Mouse (Mus musculus): ENCODE results near the gene Rasl10a. TPM values are rescaled to one million over a fixed set of nuclear protein-coding genes. Genes with fewer than 3 reads are reported as not detected.

The Rasl10a gene
- polyA plus RNA-seq, 1 experiment from 2014 or later: 0.84 TPM

- H3K4me3 ChIP-seq: no peak overlapping the region
- WGBS: 91% methylated on average over 4 of the region's 4 CpGs
- no peak overlapping the region for H3K27ac ChIP-seq
- no peaks in the 10 kb centered on the region for H3K27me3 ChIP-seq (ENCODE audit: insufficient read depth, poor library complexity, severe bottlenecking)
- H3K36me3 ChIP-seq: peaks cover 100% of the 10 kb centered on the region
- no peaks in the 10 kb centered on the region for H3K9me3 ChIP-seq
- no peaks in the 10 kb centered on the region for H3K4me1 ChIP-seq (replicated peaks)
- DNase-seq (ENCODE audit: low spot score): no peak
These were observed 22.5 kb upstream of the Rasl10a start for GRCm38 (mm10) chr11:5035421-5035820.

- Histone ChIP-seq H3K36me3 (peaks cover 100% of the 10 kb centered on the region), H3K9me3 (no peaks in the 10 kb centered on the region), H3K4me3 (no peak overlapping the region), H3K27ac (no peak overlapping the region), H3K27me3 (ENCODE audit: insufficient read depth, poor library complexity, severe bottlenecking) (no peaks in the 10 kb centered on the region), H3K4me1 (replicated peaks) (0 out of 2 replicates have a peak, but pooled peaks cover 3% of the 10 kb centered on the region)
- WGBS: 88% methylated on average over 8 of the region's 8 CpGs
- DNase-seq (ENCODE audit: low spot score): no peak
These were observed 20.6 kb upstream of the Rasl10a start for GRCm38 (mm10) chr11:5037146-5037854.

GRCm38 (mm10) chr11:5040585-5040984 lies 17.3 kb upstream of the Rasl10a start:
- Histone ChIP-seq H3K36me3 (peaks cover 78% of the 10 kb centered on the region), H3K9me3 (no peaks in the 10 kb centered on the region), H3K27me3 (ENCODE audit: insufficient read depth, poor library complexity, severe bottlenecking) (no peaks in the 10 kb centered on the region), H3K4me1 (replicated peaks) (0 out of 2 replicates have a peak, but pooled peaks cover 3% of the 10 kb centered on the region), H3K4me3 (no peak overlapping the region), H3K27ac (no peak overlapping the region)
- DNase-seq (ENCODE audit: low spot score): no peak
- 94% methylated on average over 5 of the region's 5 CpGs for WGBS

GRCm38 (mm10) chr11:5041144-5041780 lies 16.7 kb upstream of the Rasl10a start:
- Histone ChIP-seq H3K4me3 (no peak overlapping the region), H3K4me1 (replicated peaks) (0 out of 2 replicates have a peak, but pooled peaks cover 3% of the 10 kb centered on the region), H3K9me3 (no peaks in the 10 kb centered on the region), H3K36me3 (peaks cover 71% of the 10 kb centered on the region), H3K27ac (no peak overlapping the region), H3K27me3 (ENCODE audit: insufficient read depth, poor library complexity, severe bottlenecking) (no peaks in the 10 kb centered on the region)
- 79% methylated on average over 18 of the region's 18 CpGs for WGBS
- no peak for DNase-seq (ENCODE audit: low spot score)

GRCm38 (mm10) chr11:5042645-5043381 lies 15.1 kb upstream of the Rasl10a start:
- Histone ChIP-seq H3K4me3 (no peak overlapping the region), H3K36me3 (peaks cover 55% of the 10 kb centered on the region), H3K27me3 (ENCODE audit: insufficient read depth, poor library complexity, severe bottlenecking) (no peaks in the 10 kb centered on the region), H3K27ac (no peak overlapping the region), H3K4me1 (replicated peaks) (0 out of 2 replicates have a peak, but pooled peaks cover 3% of the 10 kb centered on the region), H3K9me3 (no peaks in the 10 kb centered on the region)
- DNase-seq (ENCODE audit: low spot score): no peak
- WGBS: 93% methylated on average over 8 of the region's 8 CpGs

DNA sequence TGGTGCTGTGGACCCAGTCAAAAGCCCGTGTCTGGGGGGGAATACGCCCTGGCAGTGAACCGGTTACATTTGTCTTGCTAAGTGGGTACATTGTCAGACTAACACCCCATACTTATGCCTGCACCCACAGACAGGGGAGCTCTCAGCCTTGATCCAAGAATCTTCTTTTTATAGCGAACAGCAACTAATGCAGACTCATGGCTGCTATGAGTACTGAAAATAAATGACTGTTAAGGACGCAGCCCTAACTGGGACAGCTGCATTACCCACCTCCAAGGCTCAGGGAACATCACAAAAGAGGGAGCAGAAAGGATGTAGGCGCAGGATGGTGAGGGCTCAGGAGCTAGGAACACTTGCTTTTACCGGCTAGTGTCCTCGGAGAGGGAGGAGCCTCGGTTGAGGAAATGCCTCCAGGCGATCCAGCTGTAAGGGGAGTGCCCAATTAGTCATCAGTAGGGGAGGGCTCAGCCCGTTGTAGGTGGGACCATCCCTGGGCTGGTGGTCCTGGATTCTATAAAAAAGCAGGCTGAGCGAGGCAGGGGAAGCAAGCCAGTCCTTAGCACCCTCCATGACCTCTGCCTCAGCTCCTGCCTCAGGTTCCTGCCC lies 11.5 kb upstream of the Rasl10a start:
- Histone ChIP-seq H3K9me3 (no peaks in the 10 kb centered on the region), H3K27ac (no peak overlapping the region), H3K27me3 (ENCODE audit: insufficient read depth, poor library complexity, severe bottlenecking) (0 out of 2 replicates have a peak, but pooled peaks cover 6% of the 10 kb centered on the region), H3K36me3 (peaks cover 19% of the 10 kb centered on the region), H3K4me3 (no peak overlapping the region), H3K4me1 (replicated peaks) (0 out of 2 replicates have a peak, but pooled peaks cover 3% of the 10 kb centered on the region)
- WGBS: 53% methylated on average over 12 of the region's 12 CpGs
- no peak for DNase-seq (ENCODE audit: low spot score)

DNA sequence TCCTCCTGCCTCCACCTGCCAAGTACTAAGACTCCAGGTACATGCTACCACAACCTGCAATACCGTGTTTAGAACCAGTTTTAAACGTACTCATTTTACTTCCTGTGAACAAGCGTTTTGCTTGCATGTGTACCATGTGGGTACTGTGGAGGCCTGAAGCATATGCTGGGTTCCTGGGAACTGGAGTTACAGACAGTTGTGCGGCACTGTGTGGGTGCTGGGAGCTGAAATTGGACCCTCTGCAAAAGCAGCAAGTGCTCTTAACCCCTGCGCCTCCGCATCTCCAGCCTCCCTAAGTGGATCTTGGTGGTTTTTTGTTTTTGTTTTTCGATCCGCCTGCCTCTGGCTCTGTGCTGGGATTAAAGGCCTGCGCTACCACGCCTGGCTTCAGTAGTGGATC lies 6.3 kb upstream of the Rasl10a start:
- no peak overlapping the region for H3K4me3 ChIP-seq
- 77% methylated on average over 10 of the region's 10 CpGs for WGBS

GRCm38 (mm10) chr11:5052200-5052854 lies 5.6 kb upstream of the Rasl10a start:
- 76% methylated on average over 10 of the region's 10 CpGs for WGBS
- no peak for DNase-seq (ENCODE audit: low spot score)

More for the DNA sequence above, 6.3 kb upstream of the Rasl10a start:
- DNase-seq (ENCODE audit: low spot score): no peak
- Histone ChIP-seq H3K9me3 (no peaks in the 10 kb centered on the region), H3K27me3 (ENCODE audit: insufficient read depth, poor library complexity, severe bottlenecking) (peaks cover 26% of the 10 kb centered on the region), H3K4me1 (replicated peaks) (peaks cover 13% of the 10 kb centered on the region), H3K27ac (no peak overlapping the region), H3K36me3 (no peaks in the 10 kb centered on the region)

GRCm38 (mm10) chr11:5054151-5054550 lies 3.8 kb upstream of the Rasl10a start:
- Histone ChIP-seq H3K36me3 (no peaks in the 10 kb centered on the region), H3K4me3 (no peak overlapping the region), H3K4me1 (replicated peaks) (peaks cover 37% of the 10 kb centered on the region), H3K27ac (no peak overlapping the region), H3K27me3 (ENCODE audit: insufficient read depth, poor library complexity, severe bottlenecking) (peaks cover 51% of the 10 kb centered on the region), H3K9me3 (no peaks in the 10 kb centered on the region)
- 88% methylated on average over 14 of the region's 14 CpGs for WGBS
- DNase-seq (ENCODE audit: low spot score): no peak

More at GRCm38 (mm10) chr11:5052200-5052854, 5.6 kb upstream of the Rasl10a start:
- H3K4me1 ChIP-seq (replicated peaks): peaks cover 20% of the 10 kb centered on the region
- H3K27me3 ChIP-seq (ENCODE audit: insufficient read depth, poor library complexity, severe bottlenecking): peaks cover 33% of the 10 kb centered on the region
- H3K36me3 ChIP-seq: no peaks in the 10 kb centered on the region
- no peaks in the 10 kb centered on the region for H3K9me3 ChIP-seq
- H3K27ac ChIP-seq: no peak overlapping the region
- no peak overlapping the region for H3K4me3 ChIP-seq

GRCm38 (mm10) chr11:5054874-5055273 lies 3.1 kb upstream of the Rasl10a start:
- no peak overlapping the region for H3K27ac ChIP-seq
- H3K36me3 ChIP-seq: no peaks in the 10 kb centered on the region
- no peaks in the 10 kb centered on the region for H3K9me3 ChIP-seq
- H3K4me1 ChIP-seq (replicated peaks): peaks cover 44% of the 10 kb centered on the region
- peaks cover 55% of the 10 kb centered on the region for H3K27me3 ChIP-seq (ENCODE audit: insufficient read depth, poor library complexity, severe bottlenecking)
- no peak overlapping the region for H3K4me3 ChIP-seq
- WGBS: 69% methylated on average over 6 of the region's 6 CpGs
- DNase-seq (ENCODE audit: low spot score): no peak

- Histone ChIP-seq H3K4me1 (replicated peaks) (peaks cover 53% of the 10 kb centered on the region), H3K9me3 (no peaks in the 10 kb centered on the region), H3K4me3 (0 out of 2 replicates have a peak overlapping the region, but pooled peaks have one; percentile 18), H3K27me3 (ENCODE audit: insufficient read depth, poor library complexity, severe bottlenecking) (peaks cover 66% of the 10 kb centered on the region), H3K27ac (no peak overlapping the region; the same call in 1 of the 2 replicates), H3K36me3 (no peaks in the 10 kb centered on the region)
- DNase-seq (ENCODE audit: low spot score): peak; percentile 40
- 30% methylated on average over 23 of the region's 23 CpGs for WGBS
These were observed 1.7 kb upstream of the Rasl10a start for GRCm38 (mm10) chr11:5055945-5056938.

Data from hindbrain, embryonic 10.5 days (tissue).